Mouse (Mus musculus) small intestine, adult 2 months (tissue): ENCODE data around the gene Phldb2.

Experiments used
- CTCF ChIP-seq: fragments of 200-500 bp; IDR thresholded peaks from 2 replicates; pipeline ENCODE4 v1.5.1; 2012; ENCODE audit warnings: low read depth, mild to moderate bottlenecking, control low read depth, inconsistent platforms, low read length, moderate library complexity, mixed read lengths; ENCODE audit not compliant: insufficient replicate concordance, insufficient read length; ENCODE audit errors: extremely low read depth
- POLR2A ChIP-seq: fragments of 200-500 bp; IDR thresholded peaks from 2 replicates; pipeline ENCODE4 v1.6.1; 2012; ENCODE audit warnings: low read depth, mild to moderate bottlenecking, control low read depth, inconsistent platforms, low read length, moderate library complexity

DNA sequence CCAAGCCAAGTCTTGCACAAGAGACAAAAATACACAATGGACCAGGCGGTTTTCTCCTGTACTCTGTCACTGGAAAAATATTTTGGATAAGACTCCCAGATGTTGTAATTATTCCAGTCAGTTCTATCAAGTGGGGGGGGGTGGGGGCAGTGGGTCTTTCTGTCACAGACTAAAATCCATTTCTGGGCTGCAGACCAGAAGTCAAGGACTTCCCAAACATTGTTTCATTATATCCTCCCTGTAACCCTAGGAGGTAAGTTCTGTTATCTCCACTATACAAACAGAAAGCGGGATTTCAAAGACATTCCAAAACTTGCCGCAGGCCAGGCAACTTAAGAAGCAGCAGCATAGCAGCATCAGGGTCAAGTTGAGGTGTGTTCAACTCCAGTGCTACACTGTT is 25.8 kb downstream of the Phldb2 start:
- TF ChIP-seq CTCF, result no peak
- no peak for TF ChIP-seq POLR2A
